Mouse (Mus musculus) kidney, adult 2 months (tissue): ENCODE measurements at regions not wholly inside any gene's neighbourhood (a gene's known extent, or its start where the extent isn't known, plus 50 kb on each side); places are given as distances from the start of the nearest gene placed in this dataset.

Source experiments
- CTCF ChIP-seq: fragments of 200-500 bp; conservative IDR thresholded peaks from 2 replicates; pipeline ENCODE4 v1.5.1; 2011; ENCODE audit warnings: low read depth, mild to moderate bottlenecking, control low read depth, low read length, moderate library complexity, mixed read lengths; ENCODE audit not compliant: insufficient read depth, insufficient read length
- POLR2A ChIP-seq: fragments of 200-500 bp; IDR thresholded peaks from one replicate; pipeline ENCODE4 v1.6.1; 2011; ENCODE audit warnings: low read depth, low read length, control low read depth

DNA sequence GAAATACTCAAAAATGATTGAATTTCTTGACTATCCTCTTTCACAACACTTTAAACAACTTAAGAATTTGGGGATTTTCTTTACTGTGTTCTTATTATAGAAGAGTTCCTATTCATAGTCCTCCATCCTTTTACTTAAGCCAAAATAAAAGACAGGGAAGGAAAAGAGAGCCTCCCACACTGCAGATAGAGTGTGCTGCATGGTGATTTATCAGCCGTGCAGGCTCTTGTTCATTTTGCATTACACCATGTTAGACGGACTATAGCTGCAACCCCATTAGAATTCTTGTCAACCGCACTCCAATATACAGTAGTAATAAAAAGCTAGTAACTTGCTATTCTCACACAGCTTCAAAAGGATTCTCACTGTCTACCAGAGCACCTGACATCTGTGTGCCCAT lies 74.8 kb downstream of the Kcne4 start:
- TF ChIP-seq CTCF (no peak), POLR2A (no peak)
